Mouse (Mus musculus) fibroblast of lung, adult 2 months (primary cell): ENCODE measurements around the gene Phf21a.
A peak's percentile ranks its signal among the peaks of the same experiment; 100 is the strongest.

Source experiments
- DNase-seq: peaks from one replicate; pipeline ENCODE4 v3.0.0-alpha.2; 2011; ENCODE audit warnings: low read depth

The Phf21a gene

DNA sequence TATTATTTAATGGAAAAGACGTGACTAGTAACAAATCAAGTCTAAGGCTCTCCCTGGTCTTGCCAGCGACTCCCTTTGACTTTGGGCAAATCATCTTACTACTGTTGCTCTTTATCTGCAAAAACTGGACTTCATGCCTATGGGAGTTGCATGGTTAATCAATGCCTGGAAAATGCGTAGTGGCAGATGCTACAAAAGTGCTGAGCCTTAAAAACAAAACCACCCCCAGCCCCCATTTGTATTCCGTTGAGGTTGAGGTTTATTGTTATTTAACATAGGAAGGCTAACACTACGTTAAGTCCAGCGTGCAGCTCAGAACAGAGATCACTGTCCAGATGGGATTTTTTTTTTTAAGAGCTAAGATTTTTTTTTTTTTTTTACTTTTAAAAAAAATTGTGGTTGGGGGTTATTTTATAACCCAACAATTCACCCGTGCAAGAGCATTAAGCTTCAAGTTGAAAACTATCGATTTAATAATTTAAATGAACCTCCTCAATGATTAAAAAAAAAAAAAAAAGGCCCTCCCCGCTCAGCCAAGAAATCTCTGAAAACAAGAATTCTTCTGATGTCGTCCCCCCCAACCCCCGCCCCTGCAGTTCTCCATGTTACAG, 89.3 kb downstream of the Phf21a start:
- no peak for DNase-seq

DNA sequence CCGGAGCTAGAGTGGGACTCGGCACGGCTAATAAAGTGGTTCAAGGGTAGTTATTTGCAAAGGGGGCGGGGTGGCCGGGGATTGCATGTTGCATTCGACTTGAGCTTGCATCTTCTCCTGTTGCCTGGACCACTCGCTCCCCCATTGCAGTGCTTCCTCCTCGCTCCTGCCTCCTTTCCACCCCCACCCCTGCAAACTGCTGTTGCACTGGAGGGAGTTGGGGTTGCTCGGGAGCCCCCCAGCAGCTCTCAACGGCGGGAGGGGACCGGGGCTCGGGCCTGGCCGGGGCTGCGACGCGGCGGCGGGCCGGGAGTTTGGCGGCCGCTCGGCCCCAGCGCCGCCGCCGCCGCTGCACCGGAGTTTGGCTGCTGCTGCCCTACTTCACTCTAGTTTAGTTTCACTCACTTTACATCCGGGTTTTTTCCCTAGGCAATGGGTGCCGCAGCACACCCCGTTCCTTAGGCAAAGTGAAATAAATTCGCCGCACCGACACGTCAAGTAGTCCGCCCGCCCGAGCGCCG, 90.1 kb downstream of the Phf21a start:
- DNase-seq: no peak

DNA sequence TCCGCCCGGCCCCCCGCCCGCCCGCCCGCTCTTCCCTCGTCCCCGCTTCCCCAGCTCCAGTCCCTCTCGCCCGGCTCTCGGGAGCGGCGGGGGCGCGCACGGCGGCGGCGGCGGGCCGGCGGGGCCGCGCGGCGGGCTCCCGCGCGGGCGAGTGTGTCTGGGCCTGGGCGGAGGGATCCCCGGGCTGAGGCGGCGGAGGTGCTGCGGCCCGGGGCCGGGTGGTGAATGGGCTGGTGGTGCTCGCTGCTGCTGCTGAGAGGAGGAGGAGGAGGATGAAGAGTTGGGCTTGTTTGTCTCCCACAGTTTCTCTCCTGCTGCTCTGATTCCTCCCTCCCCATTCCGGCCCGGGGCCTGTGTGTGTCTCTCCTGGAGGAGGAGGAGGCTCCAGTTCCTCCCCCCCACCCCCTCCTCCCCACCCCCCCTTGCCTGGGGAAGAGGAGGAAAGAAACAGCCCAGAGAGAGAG, 90.7 kb downstream of the Phf21a start:
- DNase-seq: peak; percentile 42

DNA sequence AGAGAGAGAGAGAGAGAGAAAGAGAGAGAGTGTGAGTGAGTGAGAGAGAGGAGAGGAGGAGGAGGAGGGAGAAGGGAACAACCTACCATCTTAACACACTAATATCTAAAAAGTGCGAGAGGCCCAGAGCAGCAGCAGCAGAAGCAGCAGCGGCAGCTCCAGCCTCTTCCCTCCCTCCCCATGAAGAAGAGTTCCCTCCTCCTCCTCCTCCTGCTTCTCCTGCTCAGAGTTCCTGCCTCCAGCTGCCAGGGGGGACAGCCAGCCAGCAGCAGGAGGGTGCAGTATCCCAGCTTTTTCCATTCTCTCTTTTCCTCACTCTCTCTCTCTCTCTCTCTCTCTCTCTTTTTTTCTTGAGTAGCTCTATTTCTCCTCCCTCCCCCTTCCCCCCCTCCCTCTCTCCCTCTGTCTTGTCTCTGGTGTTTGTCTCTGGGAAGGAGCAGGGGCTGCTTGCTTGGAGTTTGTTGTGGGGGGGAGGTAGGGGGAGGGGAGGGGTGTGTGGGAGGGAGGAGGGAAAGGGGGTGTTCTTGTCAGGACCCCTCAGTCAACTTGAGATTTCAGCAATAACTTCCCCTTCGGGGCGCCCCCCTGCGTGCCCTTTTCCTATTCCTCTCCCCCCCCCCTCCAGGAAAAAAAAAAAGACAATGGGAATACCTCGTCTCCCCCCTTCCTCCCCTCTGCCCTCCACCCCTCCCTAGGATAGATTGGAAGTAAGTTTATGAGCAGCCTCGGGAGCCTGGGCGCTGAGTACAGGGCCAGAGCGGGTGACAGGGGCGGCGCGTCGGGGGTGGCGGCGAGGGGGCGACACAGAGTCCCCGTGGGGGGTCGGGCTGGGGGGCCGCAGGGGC, 91.4 kb downstream of the Phf21a start:
- DNase-seq: no peak

DNA sequence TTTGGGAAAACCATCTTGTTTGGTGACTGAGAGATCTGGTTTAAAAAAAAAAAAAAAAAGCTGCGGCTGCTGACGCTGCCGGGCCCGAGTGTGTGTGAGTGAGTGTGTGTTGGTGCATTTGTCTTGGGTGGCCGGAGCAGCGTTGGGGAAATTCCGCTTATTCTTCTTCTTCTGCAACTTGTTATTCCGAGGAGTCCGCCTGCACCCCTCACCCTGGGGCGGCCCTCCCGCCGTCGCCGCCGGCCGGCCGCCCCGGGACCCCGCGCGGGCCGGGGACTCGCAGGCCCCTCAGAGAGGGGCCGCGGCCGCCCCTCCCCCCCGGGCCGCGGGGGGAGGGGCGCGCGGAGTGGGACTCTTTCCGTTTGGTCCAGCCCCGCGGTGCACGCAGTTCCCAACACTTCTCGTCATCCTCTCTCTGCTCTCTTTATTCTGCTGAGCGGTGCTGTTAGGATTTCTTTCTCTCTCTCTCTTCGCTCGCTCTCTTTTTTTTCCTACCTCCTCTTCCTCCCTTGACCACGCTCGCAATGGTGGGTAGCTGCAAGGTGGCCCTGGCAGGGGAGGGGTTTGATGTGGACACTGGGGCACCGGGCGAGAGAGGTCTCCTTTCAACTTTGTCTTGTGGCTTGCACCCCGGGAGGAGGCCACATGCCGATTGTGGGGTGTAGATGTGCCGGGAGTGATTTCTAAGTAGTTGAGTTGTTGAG, 92.3 kb downstream of the Phf21a start:
- no peak for DNase-seq

DNA sequence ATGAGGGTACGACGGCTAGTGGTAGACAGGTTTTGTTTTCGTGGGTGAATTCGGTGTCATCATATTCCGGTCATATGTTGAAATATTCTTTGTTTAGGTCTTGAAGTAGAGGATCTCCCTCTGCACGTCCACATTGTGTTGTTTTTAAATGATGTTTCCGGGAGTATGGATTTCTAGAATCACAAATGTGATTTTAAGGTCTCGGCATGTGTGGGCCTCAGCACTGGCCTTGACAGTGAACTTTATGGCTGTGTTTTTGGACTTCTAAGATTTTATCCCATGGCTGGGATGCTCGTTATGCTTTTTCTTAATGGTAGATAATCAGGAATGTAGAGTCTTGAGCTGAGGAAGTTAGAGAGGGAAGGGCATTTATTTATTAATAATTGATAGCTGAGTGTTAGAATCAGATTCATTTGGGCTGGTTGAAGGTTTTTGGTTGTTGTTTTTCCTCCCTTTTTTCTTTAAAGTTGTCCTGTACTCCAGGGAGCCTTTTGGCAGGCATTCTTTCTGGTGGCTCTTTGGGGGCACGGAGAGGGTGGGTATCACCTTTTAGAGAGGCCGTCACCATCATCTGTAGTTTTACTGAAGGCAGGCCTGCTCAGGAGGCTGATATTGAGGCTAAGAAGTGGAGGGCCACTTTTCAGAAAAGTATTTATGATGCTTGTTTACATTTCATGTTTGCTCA, 93.0 kb downstream of the Phf21a start:
- no peak for DNase-seq

DNA sequence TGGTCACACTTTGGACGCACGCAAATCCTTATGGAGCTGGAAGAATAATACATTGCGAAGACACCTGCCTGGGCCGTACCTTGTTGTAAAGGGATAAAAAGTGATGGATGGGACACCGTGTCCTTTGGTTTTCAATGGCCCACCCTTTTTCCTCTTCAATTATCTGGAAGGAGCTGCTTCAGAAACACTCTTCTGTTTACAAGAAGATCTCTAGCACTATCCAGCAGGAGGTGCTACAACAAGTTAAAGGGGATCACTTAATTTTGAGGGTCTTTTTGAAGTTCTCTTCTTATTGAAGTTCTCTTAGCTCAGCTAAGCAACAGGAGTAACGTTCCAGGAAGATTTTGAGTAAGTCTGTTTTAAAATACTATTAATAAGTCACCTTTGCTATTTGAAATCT, 94.1 kb downstream of the Phf21a start:
- DNase-seq: no peak

DNA sequence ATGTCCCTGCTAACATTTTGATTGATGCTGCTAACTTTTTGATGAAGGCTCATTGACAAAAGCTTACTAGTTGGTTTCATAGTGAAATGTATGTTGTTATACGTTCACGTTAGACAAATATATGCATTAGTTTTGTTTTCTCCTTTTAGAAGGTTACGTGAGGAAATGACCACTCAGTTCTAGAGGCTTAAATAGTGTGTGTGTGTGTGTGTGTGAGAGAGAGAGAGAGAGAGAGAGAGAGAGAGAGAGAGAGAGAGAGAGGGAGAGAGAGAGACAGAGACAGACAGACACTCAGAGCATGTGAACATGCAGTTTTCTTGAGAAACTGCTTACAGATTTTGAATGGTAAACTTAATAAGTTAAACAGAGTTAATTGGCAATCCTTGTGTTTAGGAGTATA, 95.8 kb downstream of the Phf21a start:
- no peak for DNase-seq

DNA sequence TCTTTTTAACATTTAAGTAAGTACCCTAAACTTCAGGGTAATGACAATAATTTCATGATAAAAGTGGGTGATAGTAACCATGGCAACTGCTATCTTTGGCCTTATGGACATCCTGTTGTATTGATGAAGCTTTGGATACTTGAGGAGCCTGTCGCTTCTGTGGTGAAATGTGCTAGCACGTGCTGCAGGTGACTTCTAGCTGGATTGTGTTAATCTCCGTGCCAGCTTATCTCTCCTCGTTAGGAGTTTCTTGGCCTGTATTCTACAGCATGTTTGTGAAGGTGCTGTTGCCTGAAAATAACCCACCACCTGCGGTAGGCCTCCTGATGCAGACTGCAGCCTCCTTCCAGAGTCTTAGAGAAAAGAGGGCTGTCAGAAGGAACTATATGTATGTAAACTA, 98.0 kb downstream of the Phf21a start:
- DNase-seq: no peak

DNA sequence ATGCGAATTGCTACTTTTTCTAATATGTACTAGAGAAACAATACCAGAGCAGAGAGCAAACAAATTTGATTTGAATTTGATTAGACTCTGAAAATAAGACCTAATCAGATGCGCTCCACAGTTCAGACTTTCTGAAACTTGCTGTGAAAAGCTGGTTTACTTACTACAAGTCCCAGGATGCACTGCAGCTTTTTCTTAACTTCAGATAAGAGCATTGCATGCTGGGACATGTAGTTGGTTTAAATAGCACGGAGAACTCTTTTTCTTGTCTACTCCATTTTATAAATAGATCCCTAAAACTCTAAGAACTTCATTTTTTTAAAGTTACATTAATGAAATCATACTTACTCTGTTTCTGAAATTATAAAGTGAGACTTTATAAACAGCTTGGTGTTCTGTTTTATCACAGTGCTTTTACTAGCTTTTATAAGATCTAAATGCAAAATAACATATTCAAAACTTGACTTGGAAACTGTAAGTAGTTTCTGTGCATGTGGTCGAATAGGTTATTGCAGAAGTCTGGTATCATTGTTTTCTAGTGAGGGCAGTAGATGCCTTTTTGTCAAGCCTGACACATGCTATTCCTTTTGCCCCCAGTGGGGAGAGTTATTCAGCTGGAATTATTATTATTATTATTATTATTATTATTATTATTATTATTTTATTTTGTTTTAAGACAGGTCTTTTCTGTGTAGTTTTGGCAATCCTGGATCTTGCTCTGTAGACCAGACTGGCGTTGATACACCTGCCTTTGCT, 99.1 kb downstream of the Phf21a start:
- DNase-seq: no peak

DNA sequence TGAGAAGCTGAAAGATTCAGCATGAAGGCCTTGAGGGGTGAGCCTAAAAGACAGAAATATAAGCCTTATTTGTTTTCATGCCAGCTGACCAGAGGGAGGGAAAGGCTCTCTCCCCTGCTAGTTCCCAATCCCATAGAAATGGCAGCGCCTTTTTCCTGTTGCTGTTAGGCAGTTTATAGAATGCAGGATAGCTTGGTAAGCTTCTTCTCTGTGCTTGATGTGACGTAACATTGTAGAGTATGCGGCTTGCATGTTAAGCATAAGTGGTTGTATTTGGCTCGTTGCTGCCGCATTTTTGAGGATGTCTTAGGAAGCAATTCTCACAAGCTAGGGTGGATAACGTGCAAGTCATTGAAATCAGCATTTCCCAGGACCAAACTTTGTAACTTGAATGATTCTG, 105.2 kb downstream of the Phf21a start:
- no peak for DNase-seq

DNA sequence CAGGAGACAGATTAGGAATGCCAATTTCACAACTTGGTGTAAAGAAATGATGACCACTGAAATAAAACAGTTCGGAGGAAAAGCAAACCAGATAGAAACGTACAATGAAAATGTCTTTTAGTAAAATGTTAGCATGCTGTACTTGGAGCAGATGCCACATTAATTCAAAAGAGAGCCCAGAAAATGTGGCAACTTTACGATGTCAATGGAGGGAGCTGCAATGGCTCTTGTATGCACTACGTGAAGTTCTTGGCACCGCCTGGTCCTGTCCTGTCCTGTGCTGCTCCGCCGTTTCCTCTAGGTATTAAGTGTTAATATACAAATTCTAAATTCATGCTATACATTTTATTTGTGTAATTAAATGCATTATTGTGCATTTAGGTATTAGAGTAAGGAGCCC, 105.8 kb downstream of the Phf21a start:
- DNase-seq: no peak

DNA sequence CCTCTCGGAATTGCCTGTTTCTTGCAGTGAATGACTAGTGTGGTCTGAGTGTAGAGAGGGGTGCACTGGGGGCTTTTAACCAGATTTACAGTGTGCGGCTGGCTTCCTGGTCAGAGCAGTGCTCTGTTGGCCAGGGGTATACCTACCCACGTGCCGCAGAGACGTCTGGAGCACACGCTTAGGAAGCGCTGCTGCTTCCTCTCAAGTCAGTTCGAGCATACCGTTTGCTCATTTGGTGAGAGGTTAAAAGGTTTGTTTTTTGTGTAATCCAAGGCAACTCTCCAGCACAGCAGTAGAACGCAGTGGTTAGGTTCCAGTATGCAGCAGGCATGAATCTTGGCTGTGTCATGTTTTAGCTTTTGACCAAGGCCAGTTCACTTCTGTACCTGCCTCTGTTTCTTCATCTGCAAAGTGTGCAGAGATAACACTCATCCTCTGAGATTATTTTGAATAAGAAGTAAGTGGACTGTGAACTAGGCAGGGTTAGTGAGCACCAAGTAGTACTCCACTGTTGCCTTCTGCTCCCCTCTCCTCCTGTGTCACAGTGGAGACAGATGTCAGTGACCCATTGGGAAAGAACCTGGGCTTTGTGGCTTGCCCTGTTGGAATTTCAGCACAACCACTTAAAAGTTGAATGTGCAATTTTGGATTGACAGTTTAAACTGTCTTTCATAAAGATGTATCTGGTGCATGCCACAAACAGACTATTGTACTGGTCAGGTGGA, 106.8 kb downstream of the Phf21a start:
- DNase-seq: no peak

DNA sequence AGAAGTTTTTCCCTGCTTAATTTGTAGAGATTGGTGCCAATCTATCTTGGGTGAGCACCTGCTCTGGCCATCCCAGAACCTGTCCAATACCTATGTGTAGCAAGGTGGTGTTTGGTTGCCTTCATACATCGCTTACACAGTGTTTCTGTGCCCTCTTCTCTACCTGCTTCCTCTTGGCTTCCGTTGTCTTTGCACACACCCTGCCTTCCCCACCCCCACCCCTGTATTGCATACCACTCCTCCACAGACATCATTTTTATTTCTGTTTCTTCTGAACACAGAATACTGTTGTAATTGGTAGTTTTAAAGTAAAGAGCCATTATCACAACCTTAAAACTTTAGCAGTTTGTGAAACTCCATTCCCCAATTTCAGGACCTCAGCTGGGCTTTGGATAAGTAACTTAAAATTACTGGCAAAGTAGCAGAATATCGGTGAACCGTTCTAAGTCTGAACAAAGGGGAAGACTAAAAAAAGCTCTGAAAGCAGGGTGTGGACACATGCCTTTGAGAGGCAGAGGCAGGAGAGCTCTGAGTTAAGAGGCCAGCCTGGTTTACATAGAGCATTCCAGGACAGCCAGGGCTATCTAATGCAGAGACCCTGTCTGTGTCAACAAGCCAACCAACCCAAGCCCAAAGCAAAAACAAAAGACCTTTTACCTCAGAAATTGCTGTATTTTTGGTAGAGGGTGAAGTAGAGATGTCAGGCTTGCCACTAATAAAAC, 109.6 kb downstream of the Phf21a start:
- DNase-seq: no peak

DNA sequence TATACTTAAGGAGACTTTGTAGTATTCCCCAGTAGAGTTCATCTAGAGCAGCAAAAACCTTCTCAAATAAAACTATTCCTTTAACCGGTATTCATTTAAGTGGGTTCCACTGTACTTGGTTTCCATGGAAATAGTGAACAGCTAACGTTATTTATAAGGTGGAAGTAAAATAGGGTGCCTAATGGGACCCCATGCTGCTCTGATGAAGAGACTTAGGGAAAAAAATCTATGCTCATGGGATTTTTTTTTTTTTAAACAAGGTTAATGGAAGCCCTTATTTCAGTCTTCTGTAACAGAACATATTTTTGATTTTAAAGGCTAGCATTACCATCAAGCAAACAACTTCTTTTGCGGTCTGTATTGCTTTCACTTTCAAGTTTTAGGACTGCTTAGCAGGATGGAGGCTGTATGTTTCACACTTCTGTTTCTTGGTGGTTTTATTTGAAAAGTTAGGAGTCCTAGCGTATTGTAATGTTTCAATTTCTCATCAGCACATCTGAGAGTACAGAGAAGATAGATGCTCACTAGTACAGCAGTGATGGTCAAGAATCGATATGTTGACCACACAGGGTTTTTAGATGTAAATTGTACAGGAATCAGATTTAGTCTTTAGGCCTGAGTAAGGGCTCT, 112.2 kb downstream of the Phf21a start:
- DNase-seq: no peak

DNA sequence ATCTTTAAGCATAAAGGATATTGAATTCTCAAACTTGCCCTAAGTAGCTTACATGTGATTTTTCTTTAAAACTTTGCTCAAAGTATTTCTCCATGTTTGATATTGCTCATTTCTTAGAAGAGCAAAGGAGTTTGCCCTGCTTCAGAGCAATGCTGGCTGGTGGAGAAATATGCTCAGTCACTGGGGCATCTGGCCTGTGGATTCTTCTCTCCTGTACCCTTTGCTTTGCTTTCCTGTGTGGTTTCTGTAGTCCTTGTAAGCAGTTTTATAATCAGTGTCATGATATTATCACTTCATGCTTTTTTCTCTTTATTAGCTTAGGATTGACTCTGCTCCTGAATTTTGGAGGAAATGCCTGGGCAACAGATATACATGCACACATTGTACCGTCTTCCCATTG, 117.5 kb downstream of the Phf21a start:
- no peak for DNase-seq

DNA sequence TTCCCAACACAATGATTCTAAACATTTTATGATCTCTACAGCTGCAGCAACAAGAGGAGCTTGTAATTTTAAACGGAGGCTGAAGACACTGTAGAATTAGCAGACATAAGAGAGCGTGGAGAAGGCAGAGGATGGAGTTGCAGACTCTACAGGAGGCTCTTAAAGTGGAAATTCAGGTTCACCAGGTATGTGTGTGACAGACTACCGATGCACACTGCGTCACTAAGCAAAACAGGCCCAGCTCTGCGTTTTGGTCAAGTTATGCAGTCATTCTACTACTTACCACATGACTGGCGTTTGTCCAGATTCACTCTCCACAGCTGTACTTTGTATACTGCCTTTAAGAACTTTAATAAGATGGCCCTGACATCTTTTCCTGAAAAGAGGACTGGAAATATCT, 128.5 kb downstream of the Phf21a start:
- no peak for DNase-seq

DNA sequence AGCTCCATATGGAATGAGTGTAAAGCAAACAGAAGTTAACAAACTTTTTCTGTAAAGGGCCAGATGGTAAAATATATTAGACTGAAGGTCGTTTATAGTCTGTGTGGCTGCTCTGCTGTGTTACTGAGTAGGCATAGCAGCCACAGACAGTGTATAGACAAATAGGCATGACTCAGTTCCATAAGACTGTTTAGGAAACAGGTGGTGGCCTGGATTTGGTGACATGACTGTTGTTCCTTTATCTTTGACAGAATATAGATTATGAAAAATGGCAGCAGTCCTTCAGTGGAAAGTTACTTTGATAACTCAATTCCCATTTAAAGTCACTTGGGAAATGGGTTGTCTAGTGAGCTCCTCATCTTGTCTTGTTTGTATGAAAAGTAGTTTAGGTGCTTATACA, 132.7 kb downstream of the Phf21a start:
- DNase-seq: no peak

DNA sequence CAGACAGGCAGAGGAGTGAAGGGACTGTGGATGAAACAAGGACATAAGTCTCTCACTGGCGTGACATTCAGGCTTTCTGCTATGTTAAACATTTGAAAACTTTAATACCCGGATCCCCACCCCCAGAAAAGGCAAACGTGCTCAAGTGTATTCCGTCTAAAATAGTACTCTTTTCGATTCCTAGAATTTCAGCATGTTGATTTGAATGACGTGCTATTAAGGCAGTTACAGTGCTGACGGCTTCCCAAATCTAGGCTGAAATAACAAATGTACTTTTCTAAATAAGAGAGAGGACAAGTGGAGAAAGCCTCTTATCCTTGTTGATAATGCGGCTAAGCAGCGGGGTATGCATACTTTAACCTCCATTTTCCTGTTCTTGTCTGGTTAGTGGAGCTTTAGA, 137.1 kb downstream of the Phf21a start:
- DNase-seq: no peak

DNA sequence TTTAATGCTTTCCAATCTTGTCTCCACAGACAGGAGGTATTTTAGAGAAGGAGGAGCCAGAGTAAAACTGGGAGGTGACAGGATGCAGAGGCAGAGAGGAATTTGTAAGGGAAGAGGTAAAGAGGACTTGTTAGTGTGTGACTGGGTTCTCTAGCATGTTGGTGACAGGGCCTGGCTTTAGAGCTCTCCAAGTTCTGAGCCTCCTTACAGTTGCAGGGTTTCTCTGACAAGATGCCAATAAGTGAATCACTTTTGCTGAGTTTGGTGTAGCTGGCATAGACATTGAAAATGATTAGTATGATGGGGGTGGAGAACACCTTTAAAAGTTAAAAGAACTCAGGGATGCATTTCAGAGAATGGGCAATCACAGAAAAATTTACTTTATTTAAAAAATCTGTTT, 138.8 kb downstream of the Phf21a start:
- DNase-seq: peak; percentile 20
